Mouse (Mus musculus): ENCODE data around the gene Mical2.

Gene Mical2

DNA sequence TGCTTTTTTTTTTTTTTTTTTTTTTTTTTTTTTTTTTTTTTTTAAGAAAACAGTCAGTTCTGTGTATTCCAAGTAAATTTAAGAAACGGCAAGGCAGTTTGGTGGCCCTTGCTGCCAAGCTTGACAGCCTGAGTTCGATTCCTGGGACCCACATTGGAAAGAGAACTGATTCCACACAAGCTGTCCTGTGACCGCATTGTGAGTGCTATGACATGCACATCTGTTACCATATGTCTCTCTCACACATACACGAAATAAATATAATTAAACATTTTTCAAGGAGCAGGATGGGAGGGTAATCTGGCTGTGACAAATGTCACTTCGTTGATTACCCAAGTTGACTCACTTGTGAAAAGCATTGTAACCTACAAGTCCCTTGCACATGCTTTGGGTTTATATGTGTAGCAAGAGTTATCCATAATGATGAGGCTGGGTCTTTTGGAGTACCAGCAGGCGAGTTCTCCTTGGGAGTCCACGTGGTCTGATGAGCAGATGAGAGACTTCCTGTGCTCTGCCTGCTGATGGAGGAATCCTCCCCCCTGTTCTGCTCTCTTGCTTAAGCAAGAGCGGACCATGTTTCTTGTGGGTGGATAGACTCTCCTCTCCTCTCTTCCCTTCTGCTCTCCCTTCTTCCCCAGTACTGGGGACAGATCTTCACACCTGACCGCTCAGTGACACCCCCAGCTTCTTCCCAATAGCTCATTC is 58.1 kb downstream of the Mical2 start:
- DNase-seq = no peak

DNA sequence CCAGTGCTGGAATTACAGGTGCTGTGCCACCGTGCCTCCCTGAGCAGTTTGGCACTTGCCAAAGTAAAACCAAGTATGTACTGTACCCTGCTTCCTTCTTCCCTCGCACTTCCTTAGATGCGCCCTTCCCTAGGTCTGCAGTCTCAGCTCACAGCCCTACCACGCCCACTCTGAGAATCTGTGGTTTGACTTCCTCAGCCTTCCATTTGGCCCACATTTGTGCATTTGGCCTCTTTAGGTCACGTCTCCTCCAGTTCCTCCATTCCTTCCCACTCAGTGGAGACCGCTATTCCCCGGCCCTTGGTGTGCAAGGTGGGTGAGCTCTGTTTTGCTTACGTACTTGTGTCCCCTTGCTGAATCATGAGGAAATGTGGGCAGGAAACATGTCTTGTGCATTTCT is 59.9 kb downstream of the Mical2 start:
- DNase-seq = no peak

DNA sequence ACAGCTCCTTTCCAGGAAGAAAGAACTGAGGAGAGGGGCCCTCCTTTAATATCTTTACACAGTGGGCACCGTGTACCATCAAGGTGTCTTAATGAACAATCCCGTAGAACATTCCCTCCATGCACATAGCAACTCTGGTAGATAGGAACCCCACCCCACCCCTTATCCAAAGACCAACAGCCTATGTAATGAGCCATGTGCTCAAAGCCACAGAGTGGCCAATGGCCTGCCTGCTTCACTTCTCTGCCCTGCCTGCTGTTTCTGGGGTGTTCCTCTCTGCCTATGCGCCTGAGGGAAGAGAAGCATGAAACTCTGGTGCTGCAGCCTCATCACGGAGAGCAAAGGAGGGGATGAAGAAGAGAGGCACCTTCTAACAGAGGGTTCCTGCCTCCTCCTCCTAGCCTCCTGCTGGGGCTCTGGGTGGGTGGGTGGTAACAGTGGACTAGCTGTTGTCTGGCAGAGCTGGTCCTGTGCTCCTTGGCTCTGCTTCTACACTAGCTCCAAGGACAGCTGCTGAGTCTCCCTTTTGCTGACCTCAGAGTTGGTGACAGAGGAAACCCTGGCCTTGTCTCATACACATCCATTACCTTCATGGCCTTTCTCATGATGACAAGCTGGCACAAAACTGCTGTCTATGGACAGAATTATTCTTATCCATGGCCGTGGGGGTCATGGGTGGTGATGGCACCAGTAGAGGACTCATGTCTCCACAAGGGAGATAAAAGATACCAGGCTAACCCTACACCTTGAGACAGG is 62.9 kb downstream of the Mical2 start:
- no peak for DNase-seq

DNA sequence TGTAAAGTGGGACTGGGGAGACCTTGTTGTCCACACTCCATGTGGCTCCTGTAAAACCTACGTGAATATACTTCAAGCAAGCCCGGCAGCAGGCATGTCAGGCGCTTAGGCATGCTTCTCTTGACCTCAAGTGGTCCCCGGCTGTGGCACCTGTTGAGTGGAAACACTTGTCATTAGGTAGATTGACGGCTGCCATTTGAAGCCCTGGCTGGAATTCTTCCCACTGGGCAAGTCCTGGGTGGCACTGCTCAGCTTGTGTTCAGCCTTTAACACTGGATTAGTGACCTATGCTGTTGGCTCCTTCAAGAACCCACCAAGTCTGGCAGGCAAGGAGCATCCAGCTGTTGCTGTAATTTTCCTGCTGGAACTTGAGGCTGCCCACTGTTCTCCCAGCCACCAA is 63.9 kb downstream of the Mical2 start:
- no peak for DNase-seq

DNA sequence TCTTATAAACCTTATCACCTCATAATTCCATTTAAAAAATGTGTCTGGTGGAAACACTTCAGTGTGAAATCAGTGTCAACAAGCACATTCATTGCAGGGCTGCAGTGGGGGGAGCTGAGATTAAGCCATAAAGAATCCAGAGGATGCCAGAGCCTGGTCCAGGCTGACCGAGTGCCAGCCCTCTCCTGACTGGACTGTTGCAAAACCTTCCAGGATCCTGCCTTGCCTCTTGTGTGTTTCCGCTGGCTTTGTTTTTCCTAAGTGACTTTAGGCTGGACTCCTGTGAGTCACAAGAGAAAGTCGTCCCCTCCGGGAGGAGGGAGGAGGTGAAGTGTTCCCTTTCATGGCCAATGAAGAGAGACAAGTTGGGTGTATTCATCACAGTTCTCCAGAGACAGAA is 64.3 kb downstream of the Mical2 start:
- DNase-seq = no peak

DNA sequence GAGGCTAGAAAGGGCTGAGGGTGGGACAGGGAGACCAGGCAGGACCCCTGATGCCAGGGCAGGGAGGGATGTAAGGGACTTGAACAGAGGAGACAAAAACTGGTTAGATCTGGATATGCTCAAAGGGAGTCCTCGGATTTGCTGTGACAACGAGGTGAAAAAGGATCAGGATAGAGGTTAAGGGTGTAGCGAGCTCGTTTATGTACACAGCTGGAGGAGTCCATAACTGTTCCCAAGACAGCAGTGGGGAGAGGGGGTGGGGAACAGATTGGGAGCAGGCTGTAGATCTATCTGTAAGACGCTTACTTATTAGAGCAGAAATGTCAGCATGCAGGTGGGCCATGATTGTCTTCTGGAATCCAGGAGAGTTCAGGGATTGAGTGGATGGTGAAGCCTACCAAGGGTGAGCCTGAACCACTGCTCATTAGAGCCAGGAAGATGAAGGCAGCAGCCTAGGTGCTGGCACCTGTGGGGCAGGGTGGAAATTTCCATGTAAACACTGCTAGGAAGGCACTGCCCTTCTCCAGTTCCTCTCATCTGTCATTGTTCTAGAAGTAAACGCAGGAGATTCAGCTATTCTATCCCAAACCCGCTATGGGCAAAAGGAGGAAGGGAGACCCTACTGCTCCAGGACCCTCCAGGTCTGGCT is 67.9 kb downstream of the Mical2 start:
- no peak for DNase-seq

DNA sequence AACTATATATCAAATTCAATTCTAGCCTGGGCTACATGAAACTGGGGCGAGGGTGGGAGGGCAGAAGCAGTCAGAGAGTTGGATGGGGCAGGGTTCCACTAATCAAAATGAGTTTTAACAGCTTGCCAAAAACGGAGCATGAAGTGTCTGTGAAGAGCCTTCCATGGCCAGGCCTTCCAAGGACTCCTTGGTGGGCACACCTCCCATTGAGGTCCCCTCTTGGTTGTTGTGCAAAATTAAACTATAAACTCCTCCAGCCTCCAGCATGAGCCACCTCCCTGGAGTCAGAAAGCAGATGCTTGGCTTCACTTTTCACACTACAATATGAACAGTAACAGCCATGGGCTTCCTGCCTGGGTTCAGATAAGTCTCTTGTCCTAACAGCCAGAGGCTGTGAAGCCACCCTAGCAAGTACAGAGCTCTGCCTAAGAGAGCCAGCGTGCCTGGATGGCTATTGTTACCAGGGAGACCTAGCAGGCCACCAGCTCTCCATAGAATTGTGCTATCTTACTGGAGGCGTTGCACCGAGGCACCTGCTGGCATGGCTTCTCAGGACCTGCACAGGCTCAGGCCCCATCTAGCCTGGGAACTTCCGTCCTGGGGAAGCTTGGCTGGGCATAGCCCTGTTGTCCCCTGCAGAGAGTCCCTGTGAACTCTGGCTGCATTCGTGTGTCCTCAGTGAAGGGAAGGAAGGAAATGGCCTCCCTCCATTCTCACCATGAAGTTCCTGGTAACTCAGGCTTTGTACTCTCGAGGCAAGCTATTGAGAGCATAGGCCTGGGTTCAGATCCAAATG is 70.0 kb downstream of the Mical2 start:
- DNase-seq = no peak

DNA sequence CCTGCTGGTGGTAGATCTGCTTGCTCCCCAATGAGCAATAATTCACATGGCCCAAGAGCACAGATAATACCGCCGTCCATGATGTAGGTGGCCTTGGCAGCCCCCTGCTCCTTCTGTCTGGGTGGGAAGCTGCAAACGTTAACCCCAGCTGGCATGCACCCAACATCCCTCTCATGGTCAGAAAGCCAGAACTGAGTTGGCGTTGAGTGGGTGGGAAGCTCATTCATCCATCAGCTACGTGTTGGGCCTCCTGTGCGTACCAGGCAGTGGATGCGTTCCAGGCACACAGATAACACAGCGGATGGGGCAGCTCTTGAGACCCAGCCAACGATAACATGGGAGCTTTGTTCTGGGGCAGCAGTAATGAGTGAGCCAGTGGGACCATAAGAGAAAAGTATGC is 72.4 kb downstream of the Mical2 start:
- peak; percentile 67 for DNase-seq

DNA sequence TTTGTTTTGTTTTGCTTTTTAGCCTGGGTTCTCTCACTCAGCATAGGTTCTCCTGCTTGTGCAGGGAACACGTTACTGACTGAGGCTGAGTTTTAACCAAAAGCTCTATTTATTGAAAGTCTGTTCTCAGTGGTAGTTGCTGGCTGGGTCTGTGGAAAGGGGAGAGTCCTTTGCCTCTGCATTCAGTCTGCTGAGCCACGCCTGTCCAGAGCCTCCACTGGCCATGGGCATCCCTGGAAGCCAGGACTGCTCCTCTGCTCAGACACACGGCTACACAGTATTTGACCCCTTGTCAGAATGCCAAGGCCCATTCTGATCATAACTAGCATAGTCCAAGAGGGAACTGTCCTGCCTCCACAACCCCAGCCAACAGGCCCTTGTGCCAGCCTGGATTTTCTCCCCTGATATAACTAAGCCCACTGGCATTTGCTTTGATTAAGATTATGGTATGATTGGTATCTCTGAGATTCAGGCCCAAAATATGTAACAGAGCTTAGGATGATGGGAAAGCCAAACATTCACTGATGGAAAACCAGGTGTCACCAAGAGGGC is 73.3 kb downstream of the Mical2 start:
- peak; percentile 52 for DNase-seq

DNA sequence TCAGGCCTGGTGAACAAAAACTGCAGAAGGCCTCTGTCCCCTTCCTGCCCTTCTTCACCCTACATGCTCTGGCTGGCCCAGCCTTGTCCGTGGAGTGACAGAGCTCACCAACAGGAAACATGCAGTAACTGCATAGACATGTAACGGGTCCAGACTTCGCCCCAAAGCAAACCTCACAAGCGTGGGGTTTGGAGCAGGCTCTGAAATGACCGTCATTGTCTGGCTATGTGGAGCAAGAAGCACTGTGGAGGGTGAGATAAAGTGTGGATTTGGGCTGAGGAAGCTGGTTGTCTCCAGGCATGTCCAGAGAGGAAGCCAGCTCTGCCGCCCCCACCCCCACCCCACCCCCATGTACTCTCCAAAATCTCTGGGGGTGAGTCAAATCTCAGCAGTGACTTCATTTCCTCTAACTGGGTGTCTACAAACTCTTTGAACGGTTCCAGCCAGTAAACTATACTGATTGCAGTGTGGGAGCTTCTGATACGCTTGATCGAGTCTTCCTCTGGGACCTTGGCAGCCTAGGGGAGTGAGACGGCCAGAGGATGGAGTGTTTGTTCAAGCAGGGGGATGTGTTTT is 74.0 kb downstream of the Mical2 start:
- peak; percentile 50 for DNase-seq

DNA sequence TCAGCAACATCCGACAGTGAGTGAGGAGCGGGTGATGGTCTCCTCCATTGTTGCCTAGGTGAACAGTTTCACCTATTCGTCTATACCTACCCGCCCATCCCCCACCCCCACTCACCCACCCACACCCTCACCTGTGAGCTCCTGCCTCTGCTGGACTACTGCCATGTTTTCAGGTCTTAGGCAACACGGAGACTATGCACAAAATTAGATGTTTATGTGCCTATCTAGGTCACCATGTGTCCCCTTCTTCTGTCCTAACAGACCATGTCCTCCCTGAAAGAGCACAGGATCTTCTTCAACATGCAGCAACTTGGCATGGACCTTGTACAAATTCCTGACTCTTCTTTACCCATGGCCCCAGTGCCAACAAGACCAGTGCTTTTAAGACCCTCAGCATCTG is 74.5 kb downstream of the Mical2 start:
- no peak for DNase-seq

DNA sequence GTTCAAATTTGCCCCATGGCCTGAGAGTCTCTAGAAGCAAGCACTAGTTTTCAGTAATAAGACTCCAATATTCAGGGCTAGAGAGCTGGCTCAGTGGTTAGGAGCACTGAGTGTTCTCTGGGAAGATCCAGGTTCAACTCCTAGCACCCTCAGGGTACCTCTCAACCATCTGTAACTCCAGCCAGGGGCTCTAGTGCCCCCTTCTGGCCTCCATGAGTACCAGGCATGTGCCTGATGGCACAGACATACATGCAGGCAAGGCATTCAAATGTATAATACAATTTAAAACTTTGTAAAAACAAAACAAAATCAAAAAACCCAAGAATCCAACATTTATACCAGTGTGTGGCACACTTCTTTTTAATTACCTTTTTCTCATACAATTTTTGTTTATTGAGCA is 75.4 kb downstream of the Mical2 start:
- no peak for DNase-seq

DNA sequence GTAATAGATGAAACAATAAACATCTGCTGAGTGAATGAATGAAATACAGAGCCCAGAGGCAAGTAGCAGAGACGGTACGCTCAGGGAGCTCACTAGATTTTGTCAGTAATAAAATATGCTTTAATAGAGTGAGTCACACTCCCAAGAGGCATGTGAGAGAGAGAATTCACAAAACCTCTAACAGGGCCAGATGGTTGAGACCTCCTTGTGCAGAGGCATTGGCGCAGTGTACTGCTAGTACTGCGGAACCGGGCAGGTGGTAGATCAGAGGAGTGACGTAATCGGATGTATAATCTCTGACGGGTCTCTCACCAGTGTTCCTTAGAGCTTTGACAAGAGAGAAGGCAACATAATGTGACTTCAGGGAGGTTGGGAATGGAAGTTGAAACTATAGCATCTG is 78.7 kb downstream of the Mical2 start:
- no peak for DNase-seq

DNA sequence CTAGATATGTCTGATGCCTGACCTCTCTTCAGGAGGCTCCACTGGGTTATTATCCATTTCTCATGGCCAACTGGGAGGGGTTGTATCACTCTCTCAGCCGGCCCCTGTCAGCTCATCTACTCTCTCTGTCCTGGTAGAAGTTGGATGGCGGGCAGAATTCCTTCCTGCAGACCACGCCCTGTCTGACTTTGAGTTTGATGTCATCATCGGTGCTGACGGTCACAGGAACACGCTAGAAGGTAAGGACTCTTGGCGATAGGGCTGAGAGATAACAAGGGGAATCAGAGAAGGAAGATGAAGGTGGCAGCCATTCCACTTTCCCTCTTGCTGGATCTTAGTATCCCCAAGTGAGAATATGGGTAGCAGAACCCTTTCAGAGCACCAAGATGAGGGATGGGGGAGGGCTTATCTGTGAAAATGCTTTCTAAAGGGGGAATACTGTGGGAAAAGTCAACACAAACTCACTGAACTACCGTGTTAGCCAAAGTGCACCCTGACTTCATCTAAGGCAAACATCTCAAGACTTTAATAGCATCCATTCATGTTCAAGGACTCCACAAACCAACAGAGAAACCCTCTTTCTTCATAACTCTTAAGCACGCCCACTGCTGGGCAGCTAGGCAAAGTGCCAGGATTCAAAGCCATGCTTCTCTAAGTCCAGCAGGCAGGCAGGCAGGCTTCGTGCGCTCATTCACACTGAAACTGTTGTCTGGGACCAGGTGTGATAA is 83.8 kb downstream of the Mical2 start:
- no peak for DNase-seq

DNA sequence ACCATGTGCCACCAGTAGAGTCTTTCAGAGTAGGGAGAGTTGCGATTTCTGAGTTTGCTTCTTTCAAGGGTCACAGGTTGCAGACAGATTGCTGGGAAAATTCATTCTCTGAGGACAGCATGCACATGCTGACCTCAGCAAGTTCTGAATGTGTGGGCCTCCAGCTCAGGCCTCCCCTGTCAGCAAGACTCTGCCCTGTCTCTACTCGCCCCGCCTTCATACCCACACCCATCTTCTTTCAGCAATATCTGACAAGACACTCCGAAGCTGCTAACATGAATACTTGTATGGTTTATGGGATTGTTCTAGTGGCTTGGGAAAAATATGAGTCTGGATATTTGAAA is 84.3 kb downstream of the Mical2 start:
- peak; percentile 47 for DNase-seq

DNA sequence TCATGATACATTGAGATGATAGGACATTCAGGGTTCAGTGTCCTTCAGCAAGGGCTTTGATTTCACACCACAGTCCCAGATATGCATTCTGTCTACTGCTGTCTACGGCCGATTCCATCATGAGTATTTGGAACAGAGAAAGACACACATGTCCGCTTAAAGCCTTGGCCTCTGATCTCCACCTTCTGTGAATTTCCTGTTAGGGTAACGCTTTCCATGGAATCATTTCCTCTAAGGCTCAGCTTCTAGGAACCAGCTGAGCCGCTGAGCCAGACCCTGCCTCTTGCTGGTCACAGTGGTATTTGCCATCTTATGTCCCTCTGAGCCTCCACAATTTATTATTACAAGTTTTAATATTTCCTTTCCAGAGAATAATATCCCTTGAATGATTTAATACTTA is 87.6 kb downstream of the Mical2 start:
- DNase-seq = no peak

DNA sequence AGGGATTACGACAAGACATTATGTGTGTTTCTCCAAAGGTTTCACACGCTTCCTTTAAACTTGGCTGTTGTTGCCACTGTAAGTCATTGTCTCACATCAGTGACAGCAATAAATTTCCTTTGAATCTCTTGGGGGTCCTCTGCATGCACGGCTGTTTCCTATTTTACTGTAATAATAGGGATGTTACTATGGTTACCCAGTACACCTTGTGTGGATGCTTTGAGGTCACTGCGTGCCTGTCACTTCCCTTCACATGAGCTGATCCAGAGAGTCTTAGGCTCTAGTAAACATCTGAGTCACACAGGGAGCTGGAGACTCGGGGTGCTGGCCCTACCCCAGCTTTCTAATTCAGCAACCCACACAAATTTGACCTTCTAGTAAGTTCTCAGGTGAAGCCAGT is 88.0 kb downstream of the Mical2 start:
- DNase-seq = no peak

DNA sequence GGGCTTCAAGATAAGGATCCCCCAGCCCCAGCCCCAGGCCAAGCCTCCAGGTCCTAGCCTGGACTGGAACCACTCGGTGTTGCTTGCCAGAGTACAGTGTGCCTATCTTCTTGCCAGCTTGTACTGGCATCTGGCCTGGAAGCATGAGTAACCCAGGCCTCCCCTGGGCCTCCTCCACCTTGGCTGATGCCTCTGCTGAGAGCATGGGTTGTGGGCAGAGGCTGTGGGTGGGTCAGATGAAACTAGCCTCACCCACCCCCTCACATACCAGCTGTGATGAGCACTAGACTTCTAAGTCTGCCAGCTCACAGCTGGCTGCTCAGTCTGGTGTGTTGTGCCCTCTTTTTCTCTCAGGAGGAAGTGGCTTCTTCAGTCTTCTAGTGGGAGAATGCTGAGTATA is 90.6 kb downstream of the Mical2 start:
- no peak for DNase-seq

DNA sequence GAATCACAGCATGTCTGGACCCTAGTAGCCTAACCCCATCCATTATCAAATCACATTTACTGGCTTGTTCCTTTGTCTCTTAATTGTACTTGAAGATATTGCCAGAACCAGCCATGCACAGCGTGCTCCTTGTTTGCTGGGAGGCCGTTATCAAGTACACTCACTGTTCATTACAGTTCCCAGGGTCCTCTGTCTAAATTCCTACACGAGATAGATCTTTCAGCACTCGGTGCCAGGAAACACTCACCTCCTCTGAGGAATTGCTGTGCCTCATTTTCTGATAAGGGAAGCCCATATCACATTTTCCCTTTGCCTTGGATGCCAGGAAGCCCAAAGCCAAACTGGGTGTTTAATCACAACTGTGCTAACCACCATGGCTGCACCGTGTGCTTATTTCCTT is 91.8 kb downstream of the Mical2 start:
- DNase-seq = no peak

DNA sequence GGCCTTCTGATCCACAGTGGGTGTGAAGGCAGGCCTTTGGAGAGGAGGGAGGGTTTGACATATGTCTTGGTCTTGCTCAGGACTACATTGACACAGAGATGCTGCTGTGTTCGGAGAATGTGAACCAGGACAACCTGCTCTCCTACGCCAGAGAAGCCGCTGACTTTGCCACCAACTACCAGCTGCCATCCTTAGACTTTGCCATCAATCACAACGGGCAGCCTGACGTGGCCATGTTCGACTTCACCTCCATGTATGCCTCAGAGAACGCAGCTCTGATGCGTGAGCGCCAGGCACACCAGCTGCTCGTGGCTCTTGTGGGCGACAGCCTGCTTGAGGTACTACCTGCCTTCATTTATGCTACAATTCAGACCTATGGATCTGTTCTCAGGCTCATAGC is 92.7 kb downstream of the Mical2 start:
- no peak for DNase-seq

DNA sequence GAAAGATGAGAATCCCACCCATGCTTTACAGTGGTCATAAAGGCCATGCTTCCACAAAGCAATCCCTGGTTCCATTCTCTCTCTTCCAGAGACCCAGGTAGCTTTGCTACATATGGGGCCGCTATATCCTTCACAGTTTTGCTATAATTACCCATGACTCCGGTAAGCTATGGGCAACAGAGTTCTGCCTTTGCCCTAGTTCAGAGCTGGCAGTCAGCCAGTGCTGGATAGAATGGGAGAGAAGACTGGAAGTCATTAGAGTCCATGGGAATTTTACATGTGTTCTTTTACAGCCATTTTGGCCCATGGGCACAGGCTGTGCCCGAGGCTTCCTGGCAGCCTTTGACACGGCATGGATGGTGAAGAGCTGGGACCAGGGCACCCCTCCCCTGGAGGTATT is 93.8 kb downstream of the Mical2 start:
- peak; percentile 73 for DNase-seq
